Mouse (Mus musculus): ENCODE measurements around the gene Wdr20. TPM values are rescaled to one million over a fixed set of nuclear protein-coding genes. Genes with fewer than 3 reads are reported as not detected.
A peak's percentile ranks its signal among the peaks of the same experiment; 100 is the strongest.
"Not testable (repeated sequence)": the region's sequence is repeated elsewhere in the genome, so short reads cannot be mapped to it uniquely, and the experiment has no call there.

Gene Wdr20
- total RNA-seq, 2 experiments from 2014 or later, result 38.8 to 41.6 TPM

DNA sequence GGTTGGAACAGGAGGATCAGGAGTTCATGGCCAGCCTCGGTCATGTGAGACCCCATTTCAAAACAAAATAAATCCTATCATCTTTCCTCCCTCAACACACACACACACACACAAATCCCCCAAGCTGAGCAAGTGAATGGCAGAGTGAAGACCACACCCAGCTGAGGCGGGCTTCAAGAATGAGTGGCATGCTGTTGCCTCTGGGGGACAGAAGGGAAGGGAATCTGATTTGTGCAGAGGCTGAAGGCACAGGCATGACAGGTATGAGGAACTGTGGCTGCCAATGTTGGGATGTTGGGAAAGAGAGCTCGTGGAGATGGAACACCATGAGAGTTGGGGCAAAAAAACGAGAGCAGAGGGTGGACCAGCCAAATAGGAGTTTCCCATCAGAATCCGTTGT, 26.5 kb upstream of the Wdr20 start:
- no peak for DNase-seq (ENCODE audit: extremely low spot score in 1 of 2, low spot score in 1 of 2)

DNA sequence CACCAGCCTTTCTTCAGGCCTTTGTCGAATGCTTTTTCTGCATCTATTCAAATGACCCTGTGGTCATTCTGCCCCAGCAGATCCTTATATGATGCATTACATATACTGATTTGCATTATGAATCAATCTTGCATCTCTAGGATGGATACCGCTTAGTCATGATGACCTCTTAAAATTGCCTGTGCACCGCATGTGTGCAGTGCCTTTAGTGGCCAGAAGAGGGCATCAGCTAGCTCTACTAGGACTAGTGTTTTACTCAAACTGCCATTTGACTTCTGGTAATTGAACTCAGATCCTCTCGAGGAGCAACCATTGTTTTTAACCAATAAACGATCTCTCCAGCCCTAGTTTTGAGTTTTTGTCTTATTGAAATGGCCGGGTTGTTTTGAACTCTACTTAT, 24.0 kb upstream of the Wdr20 start:
- no peak for DNase-seq (ENCODE audit: extremely low spot score in 1 of 2, low spot score in 1 of 2)

DNA sequence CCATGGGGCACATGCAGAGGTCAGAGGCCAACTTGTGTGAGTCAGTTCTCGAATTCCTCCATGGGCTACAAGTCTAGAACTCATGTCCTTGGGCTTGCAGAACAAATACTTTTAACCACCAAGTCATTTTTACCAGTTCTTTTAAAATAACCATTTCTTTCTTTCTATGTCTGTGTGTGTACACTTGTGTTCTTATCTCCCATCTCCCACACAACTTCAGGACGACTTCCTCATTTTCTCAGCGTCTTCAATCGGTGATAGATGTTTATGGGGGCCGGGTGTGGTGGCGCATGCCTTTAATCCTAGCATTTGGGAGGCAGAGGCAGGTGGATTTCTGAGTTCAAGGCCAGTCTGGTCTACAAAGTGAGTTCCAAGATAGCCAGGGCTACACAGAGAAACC, 23.5 kb upstream of the Wdr20 start:
- DNase-seq (ENCODE audit: extremely low spot score in 1 of 2, low spot score in 1 of 2), result no peak

DNA sequence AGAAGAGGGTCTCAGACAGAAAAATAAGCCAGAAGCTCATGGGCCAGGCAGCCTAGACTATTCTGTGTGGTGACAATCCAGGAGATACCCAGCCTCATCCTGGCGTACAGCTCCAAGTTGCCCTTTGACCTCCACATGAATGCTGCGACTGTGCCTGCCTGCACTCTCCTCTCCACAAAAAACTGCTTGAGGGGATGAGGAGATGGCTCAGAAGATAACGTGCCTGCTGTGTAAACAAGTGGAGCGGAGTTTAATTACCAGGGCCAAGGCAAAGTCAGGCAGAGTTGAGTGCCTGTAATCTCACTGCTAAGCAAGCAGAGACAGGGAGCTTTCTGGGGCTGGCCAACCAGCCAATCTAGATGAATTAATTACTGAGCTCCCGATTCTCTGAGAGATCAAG, 21.7 kb upstream of the Wdr20 start:
- DNase-seq (ENCODE audit: extremely low spot score in 1 of 2, low spot score in 1 of 2), result no peak

DNA sequence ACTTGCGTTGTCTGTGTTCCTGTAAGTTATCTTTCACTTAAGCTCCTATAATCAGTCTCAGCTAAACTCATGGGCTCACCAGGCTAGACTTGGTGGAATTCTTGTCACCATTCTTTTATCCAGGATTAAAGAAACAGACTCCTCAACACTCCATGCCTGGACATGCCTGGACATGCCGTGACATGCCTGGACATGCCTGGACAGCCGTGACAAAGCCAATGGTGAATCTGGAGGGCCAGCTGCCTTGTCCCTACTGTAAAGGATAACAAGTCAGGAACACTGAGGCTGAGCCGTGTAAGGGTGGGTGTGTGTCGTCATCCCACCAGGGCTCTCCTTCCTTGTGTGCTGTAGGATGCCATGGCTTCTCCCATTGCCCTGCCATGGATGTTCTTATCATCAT, 12.7 kb upstream of the Wdr20 start:
- no peak for DNase-seq (ENCODE audit: extremely low spot score in 1 of 2, low spot score in 1 of 2)

DNA sequence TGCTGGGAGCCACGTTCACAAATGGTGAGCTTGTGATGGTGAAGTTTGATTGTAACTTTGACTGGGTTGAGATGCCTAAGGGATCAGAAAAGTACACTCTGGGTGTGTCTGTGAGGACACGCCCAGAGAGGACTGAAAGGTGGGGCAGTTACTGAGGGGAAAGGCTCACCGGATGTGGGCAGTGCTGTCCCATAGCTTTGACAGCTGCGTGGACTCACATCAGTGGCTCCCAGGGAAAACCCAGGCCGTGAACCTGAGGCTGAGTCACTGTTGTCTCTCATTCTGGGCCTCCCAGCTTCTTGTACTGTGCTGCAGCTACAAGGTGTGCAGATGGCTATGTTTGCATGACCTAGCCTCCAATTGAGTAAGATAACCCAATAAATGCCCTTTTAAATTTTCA, 12.3 kb upstream of the Wdr20 start:
- DNase-seq (ENCODE audit: extremely low spot score in 1 of 2, low spot score in 1 of 2), result no peak

DNA sequence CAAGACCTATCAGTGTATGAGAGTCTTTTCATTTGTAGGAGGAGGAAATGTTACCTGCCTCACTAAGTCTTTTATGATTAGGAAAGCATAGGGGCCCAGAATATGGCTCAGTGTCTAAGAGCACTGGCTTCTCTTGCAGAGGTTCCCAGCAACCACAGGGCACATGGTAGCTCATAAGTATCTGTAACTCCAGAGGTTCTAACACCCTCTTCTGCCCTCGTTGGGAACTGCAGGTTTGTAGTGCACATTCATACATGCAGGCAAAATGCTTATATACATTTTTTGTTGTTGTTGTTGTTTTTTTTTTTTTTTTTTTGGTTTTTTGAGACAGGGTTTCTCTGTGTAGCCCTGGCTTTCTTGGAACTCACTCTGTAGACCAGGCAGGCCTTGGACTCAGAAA, 11.3 kb upstream of the Wdr20 start:
- no peak for DNase-seq (ENCODE audit: extremely low spot score in 1 of 2, low spot score in 1 of 2)

DNA sequence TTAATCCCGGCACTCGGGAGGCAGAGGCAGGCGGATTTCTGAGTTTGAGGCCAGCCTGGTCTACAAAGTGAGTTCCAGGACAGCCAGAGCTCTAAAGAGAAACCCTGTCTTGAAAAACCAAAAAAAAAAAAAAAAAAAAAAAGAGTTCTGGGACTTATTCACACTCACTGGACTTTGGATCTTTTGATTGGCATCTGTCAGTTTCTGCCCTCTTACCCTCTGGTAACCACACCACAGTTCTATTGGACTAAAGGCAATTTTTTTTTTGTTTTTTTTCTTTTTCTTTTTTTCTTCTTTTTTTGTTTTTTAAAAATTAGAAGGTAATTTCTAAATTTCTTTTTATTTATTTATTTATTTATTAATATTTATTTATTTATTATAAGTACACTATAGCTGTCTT, 4.5 kb upstream of the Wdr20 start:
- not testable (repeated sequence) for DNase-seq (ENCODE audit: extremely low spot score in 1 of 2, low spot score in 1 of 2)

DNA sequence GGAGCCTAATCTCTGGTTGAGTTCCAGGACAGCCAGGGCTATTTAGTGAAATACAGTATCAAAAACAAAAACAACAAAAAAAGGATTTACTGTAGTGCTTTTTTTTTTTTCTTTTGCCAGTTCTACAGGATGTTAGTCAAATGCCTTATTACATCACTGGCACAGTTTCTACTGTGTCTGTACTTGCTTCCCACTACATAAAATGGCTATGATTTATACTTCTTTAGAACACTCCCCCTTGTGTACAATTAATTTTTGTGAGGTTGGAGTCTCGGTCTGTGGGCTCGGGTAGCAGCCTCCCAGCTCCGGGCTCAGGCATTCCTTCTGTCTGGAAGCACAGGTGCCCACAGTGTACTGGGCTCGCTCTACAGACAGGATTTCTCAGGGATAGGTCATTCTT, 1.1 kb upstream of the Wdr20 start:
- no peak for DNase-seq (ENCODE audit: extremely low spot score in 1 of 2, low spot score in 1 of 2)

DNA sequence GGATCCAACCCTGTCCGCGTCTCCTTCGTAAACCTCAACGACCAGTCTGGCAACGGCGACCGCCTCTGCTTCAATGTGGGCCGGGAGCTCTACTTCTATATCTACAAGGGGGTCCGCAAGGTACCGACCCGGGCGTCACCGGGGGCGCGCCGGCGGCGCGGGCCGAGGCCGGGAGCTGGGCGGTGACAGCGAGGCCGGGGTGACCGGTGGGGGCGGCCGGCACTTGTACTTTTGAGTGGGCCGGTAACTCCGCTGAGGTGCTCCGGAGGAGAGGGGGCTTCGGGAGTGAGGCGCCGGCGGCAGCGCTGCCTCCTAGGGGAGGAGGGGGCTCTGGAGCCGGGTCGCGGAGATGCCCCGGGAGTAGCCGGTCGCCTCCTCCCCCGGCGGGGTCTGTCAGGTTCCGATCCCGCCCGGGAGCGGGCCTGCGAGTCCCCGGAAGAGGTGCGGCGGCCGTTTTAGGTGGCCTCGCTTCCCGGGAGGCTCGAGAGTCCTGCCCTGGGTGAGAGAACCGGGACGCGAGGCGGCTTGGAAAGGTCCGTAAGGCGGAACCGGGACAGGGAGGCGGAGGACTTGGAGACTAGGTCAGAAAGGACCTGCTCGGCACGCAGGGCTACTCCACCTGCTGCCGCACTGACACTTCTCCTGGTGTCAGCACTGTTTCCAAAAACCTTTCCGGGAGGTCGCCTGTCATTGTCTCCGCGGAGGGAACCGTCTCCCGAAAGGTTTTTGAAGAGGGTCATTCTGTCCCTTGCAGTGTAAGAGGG, 596 bp downstream of the Wdr20 start:
- peak; percentile 13 to 17 for DNase-seq (ENCODE audit: extremely low spot score in 1 of 2, low spot score in 1 of 2)

DNA sequence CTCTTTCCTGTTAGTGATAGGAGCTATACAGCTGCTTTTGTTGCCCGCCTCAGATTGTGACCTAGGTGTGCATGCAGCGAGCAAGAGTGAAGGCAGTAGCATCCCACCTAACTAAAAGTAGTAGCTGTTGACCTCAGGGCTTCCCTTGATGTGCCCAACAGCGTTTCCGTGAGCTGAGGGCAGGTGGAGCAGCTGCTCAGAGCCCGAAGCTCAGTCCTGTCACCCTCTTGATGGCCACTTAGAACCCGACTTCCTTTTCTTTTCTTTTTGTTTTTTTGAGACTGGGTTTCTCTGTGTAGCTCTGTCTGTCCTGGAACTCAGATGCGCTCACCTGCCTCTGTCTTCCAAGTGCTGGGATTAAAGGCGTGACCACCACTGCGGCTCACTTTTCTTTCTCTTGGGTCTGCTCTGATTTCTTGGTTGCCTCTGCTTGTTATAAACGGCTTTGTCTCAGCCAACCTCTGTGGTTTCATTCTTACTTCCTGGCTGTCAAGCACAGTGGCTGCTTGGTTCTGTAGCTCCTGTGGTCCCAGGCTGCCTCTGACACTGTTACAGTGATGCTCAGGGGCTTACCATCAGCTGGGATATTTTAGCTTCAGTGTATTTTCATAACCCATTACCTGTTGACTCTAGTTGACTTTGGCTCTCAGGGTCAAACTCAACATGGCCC, 13.2 kb downstream of the Wdr20 start:
- DNase-seq (ENCODE audit: extremely low spot score in 1 of 2, low spot score in 1 of 2), result no peak

DNA sequence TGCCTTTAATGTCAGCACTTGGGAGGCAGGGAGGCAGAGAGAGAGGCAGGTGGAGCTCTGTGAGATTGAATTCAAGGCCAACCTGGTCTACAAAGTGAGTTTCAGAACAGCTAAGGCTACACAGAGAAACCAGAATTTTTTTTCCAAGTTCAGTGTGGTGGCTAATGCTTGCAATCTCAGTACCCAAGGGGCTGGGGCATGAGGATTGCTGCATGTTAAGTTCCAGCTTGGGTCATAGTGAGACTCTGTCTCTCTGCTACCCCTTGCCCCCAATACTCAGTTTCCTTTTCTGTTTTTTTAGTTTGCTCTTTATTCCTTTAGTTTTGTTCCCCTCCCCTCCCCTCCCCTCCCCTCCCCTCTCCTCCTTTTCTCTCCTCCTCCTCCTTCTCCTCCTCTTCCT, 15.0 kb downstream of the Wdr20 start:
- no peak for DNase-seq (ENCODE audit: extremely low spot score in 1 of 2, low spot score in 1 of 2)

DNA sequence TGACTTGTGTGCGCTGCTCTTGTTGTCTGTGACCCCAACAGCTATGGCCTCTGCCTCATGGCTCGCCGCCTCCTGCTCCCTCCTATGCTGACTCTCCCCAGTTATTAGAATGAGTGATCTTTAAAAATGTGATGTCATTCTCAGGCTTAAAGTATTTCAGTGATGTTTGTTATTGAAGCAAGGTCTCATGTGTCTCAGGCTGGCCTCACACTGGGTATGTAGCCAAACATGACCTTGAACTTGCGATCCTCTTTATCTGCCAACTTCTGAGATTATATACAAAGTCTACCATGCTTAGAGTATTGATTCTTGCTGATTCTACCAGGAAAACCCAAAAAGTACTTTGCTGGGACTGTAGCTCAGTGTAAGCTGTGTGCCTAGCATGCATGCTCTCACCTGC, 16.2 kb downstream of the Wdr20 start:
- no peak for DNase-seq (ENCODE audit: extremely low spot score in 1 of 2, low spot score in 1 of 2)

DNA sequence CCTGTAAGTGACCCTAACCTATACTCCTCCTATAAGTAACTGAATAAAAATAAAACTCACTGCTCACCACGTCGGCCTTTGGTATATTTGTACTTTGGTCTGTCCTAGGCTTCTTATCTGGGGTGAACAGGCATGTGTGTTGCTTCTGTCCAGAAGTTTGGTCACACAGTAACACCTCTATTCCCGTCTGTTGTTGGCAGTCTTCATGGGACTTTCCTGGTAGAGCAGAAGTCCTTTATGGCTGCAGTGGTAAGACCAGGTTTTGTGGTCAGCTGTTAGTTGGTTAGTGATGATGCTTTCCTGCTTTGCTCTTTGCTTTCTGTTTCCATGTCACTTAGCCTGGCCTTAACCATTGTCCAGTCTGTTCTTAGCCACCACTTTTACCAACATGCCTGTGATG, 19.4 kb downstream of the Wdr20 start:
- DNase-seq (ENCODE audit: extremely low spot score in 1 of 2, low spot score in 1 of 2), result no peak

DNA sequence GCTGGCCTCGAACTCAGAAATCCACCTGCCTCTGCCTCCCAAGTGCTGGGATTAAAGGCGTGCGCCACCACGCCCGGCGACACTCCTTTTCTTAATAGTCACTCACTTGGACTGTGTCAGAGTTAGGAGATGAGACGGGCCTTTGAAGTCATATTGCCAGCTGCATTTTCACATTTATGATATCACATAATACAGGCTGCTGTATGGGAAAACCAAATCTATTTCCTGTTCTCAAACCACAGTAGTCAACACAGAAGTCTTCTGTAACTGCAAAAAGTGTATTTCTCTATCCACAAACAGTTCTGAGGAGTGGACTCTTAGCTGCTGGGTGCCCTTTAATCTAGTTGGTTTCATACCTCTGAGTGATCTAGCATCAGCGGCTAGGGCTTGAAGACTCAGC, 21.2 kb downstream of the Wdr20 start:
- no peak for DNase-seq (ENCODE audit: extremely low spot score in 1 of 2, low spot score in 1 of 2)

DNA sequence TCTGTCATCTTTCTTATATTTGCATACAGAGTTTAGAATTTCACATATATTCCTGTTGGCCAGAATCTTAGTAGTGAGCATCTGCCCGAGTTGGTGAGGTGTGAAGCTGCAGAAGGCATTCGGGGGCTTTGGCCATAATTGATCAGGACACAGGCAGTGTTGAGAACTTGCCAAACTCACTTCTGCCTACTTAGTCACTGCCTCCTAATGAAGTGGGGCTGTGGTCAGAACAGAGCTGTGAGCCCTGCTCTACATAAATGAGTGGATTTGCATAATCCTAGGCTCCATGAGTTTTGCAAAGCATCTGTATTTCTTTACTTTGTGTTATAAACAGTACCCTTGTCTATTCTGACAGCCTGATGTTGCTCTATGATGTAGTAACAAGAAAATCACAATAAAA, 24.6 kb downstream of the Wdr20 start:
- no peak for DNase-seq (ENCODE audit: extremely low spot score in 1 of 2, low spot score in 1 of 2)

DNA sequence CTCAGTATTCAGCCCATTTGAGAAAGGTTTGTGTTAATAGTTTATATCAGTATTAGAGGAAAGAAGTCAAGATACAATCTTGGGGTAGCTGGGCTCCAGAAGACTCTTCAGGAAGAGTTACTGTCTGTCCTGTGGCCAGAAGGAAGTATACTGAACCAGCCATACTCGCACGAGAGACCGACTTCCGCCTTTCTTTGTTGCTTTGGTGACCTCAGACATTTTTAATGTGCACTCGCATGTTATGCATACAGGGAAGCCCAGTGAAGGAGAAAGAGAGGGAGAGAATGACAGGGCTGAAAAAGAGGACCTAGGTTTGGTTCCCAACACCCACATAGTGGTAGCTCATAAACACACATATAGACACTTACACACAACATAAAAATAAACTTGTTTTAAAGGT, 26.8 kb downstream of the Wdr20 start:
- DNase-seq (ENCODE audit: extremely low spot score in 1 of 2, low spot score in 1 of 2), result no peak

DNA sequence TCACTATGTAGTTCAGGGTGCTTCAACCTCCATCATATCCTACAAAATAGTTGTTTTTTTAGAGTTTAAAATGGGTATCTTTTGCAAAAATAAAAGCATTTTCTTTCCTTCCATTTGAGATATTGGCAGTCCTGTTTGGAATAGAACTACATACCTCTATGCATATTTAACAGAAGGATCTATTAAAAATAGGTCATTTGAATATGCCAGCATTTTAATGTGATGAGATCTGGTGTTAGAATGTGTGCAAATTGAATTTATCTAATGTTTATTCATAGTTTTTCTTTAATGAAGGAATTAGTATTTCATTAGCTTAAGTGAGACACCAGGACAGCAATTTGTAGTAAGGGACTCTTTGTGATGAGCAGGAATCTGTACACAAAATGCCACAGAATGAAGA, 30.8 kb downstream of the Wdr20 start:
- no peak for DNase-seq (ENCODE audit: extremely low spot score in 1 of 2, low spot score in 1 of 2)

DNA sequence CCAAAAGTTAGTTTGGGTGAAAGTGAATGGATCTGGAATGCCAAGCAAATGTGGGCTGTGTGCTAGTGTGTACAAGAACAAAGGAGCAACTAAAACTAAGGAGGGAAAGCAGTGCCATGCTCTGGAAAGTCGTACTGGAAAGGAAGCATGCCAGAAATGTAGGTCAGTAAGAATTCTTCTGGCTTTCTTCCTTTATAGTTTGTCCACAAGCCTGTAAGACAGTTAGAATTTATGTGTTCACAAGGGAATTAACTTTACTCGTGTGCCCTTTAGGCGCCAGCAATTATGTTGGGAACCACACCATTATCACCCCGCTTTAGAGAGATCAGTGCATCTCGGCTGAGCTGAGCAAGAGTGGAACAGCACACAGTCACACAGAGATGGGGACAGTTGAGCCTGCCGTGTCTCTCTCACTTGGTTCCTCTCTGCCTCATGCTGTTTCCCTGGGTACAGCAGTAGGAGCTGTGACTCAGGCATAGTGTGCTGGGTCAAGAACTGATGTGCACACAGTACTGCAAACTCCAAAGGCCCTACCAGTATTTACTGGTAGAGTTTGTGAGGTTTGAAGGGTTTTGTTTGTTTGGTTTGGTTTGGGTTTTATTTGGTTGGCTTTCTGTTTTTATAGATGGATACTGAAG, 32.0 kb downstream of the Wdr20 start:
- no peak for DNase-seq (ENCODE audit: extremely low spot score in 1 of 2, low spot score in 1 of 2)

DNA sequence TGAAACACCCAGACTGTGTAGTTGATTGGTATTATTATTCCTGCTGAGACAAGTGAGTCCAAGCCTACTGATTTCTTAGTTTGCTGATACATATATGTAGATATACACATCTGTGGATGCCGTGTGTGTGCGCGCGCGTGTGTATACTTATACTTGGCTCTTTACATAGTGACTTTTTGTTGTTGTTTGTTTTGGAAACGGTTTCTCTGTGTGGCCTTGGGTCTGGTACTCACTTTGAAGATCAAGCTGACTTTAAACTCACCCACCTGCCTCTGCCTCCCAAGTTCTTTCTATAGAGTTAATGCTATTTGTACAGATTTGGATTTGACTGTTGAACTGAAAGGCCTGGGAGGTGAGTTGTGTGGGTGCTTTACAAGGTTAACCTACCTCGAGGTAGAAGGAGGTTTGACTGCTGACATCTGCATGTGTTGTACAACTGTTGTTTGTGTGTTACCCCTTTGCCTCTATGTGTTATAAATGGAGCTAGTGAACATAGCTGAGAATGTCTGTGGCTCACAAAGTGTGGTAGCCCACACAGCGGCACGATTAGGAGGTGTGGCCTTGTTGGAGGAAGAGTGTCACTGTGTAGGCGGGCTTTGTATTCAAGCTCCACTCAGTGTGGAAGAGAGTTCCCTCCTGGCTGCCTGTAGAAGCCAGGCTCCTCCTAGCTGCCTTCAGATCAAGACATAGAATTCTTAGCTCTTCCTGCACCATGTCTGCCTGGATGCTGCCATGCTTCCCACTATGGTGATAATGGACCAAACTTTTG, 32.9 kb downstream of the Wdr20 start:
- no peak for DNase-seq (ENCODE audit: extremely low spot score in 1 of 2, low spot score in 1 of 2)

DNA sequence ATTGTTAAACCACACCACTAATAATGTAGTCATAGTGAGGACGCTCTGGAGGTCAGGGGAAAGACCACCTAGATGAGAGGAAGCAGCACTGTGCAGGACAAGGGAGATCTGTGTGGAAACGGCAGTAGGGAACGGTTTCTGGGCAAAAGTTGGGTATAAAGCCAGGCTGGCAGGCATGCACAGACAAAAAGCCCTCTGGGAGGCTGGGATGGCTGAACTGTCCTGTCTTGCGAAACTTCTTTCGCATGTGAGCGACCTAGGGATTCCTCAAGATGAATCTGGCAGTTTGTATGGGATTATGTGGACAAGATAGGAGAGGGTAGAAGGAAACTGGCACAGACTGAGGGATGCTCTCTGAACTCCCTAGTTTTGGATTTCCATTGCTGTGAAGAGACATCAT, 34.2 kb downstream of the Wdr20 start:
- no peak for DNase-seq (ENCODE audit: extremely low spot score in 1 of 2, low spot score in 1 of 2)

All from layer of hippocampus, postnatal 25 days (tissue).